18 mouse cellular contexts compared by ENCODE assay signal in genomic region chr16:26777132-26777531, GRCm38 (mm10).
DNase-seq lines count a peak whose midpoint lies in the region; ATAC-seq and TF ChIP-seq lines count a peak whose summit lies in the region.
"Had no signal": no experiment of that assay in that cellular context is flagged by ENCODE, and none has a peak within 500 bp of the region (broad histone marks: within the 10 kb centered on the region; RNA-seq: fewer than 3 reads in every experiment).

No protein-coding gene starts in this region.

- no peak overlapping the region for H3K27ac ChIP-seq in forebrain, postnatal 0 days (ENCODE audit: low read depth, low read length)
- H3K27ac ChIP-seq in forebrain, embryonic 12.5 days: no peak overlapping the region
- H3K27ac ChIP-seq in liver, adult 2 months (replicated peaks; ENCODE audit: insufficient read depth, low read depth, low read length): no peak overlapping the region
- H3K27ac ChIP-seq: heart, embryonic 13.5 days; hindbrain, embryonic 14.5 days; limb, embryonic 12.5 days; midbrain, embryonic 12.5 days had no signal

- H3K36me3 ChIP-seq in forebrain, postnatal 0 days (ENCODE audit: insufficient read depth): no peaks in the 10 kb centered on the region
- no peaks in the 10 kb centered on the region for H3K36me3 ChIP-seq in forebrain, embryonic 12.5 days (replicated peaks)
- H3K36me3 ChIP-seq in liver, adult 2 months (ENCODE audit: control insufficient read depth, insufficient read depth, low read length): no peaks in the 10 kb centered on the region
- H3K36me3 ChIP-seq: heart, embryonic 13.5 days; limb, embryonic 12.5 days; midbrain, embryonic 12.5 days had no signal

- no peaks in the 10 kb centered on the region for H3K4me1 ChIP-seq in forebrain, postnatal 0 days (ENCODE audit: insufficient read depth)
- no peaks in the 10 kb centered on the region for H3K4me1 ChIP-seq in forebrain, embryonic 12.5 days
- no peaks in the 10 kb centered on the region for H3K4me1 ChIP-seq in liver, adult 2 months (ENCODE audit: control insufficient read depth, insufficient read depth, low read length)
- H3K4me1 ChIP-seq: heart, embryonic 13.5 days; limb, embryonic 12.5 days; midbrain, embryonic 12.5 days had no signal

- ATAC-seq in forebrain, postnatal 0 days: no peak
- ATAC-seq in forebrain, embryonic 12.5 days (ENCODE audit: low FRiP score): no peak
- 0 out of 2 replicates have a peak, but pooled peaks have one; percentile 30 for ATAC-seq in neutrophil, adult 5-6 weeks (ENCODE audit: extremely low read depth, insufficient number of reproducible peaks, low FRiP score, poor library complexity, severe bottlenecking)
- ATAC-seq: CD4-positive, CD25-positive, alpha-beta regulatory T cell, adult 4 months had no signal

- no peaks in the 10 kb centered on the region for H3K27me3 ChIP-seq in forebrain, postnatal 0 days (ENCODE audit: insufficient read depth, low read length)
- H3K27me3 ChIP-seq in forebrain, embryonic 12.5 days: no peaks in the 10 kb centered on the region
- no peaks in the 10 kb centered on the region for H3K27me3 ChIP-seq in liver, adult 2 months (ENCODE audit: control insufficient read depth, insufficient read depth, low read length)
- H3K27me3 ChIP-seq: heart, embryonic 13.5 days; midbrain, embryonic 12.5 days had no signal

- 15% methylated on average over 1 of the region's 1 CpGs for WGBS in forebrain, postnatal 0 days
- WGBS in forebrain, embryonic 12.5 days: 16% methylated on average over 1 of the region's 1 CpGs
- 0% methylated on average over 1 of the region's 1 CpGs for WGBS in liver, adult 2 months

- H3K4me3 ChIP-seq in forebrain, postnatal 0 days (ENCODE audit: low read depth, low read length): no peak overlapping the region
- no peak overlapping the region for H3K4me3 ChIP-seq in forebrain, embryonic 12.5 days (replicated peaks)
- H3K4me3 ChIP-seq in liver, adult 2 months (ENCODE audit: insufficient read depth, low read depth, low read length): no peak overlapping the region
- H3K4me3 ChIP-seq: heart, embryonic 13.5 days; limb, embryonic 12.5 days; midbrain, embryonic 12.5 days had no signal

- no peak overlapping the region for H3K4me2 ChIP-seq in forebrain, postnatal 0 days (ENCODE audit: low read depth)
- no peak overlapping the region for H3K4me2 ChIP-seq in forebrain, embryonic 12.5 days
- H3K4me2 ChIP-seq: heart, embryonic 13.5 days; hindbrain, embryonic 14.5 days; limb, embryonic 12.5 days; midbrain, embryonic 12.5 days had no signal

- intact Hi-C loops in left cerebral cortex, postnatal 14 days (cut with DNase I): loop anchor here (5.0 kb wide), 2 partner anchors 140 to 545 kb away; no protein-coding TSS in a partner anchor
- intact Hi-C loops in left cerebral cortex, postnatal 25 days (cut with DNase I): loop anchor here (5.0 to 10.0 kb wide), 4 partner anchors 130 to 540 kb away; no protein-coding TSS in a partner anchor

- H3K79me2 ChIP-seq in liver, adult 2 months (ENCODE audit: control insufficient read depth, insufficient read depth, low read length): no peaks in the 10 kb centered on the region

- peak; percentile 9 for DNase-seq in forebrain, postnatal 0 days
- DNase-seq in liver, adult 2 months (ENCODE audit: extremely low read depth, low read depth, low spot score): peak; percentile 58
- DNase-seq in liver (no peak), ES-CJ7 (ENCODE audit: low read depth, low spot score) (peak; percentile 6)
- DNase-seq in left cerebral cortex, postnatal 14 days (ENCODE audit: low spot score in 2 of 2): no peak
- no peak for DNase-seq in left cerebral cortex, postnatal 25 days (ENCODE audit: low spot score in 2 of 2)
- DNase-seq: cerebellum, adult 18-20 months; kidney, adult 8-10 months; lung, postnatal 14 days; right cerebral cortex, postnatal 14 days; thymus, postnatal 25 days had no signal

- no peak overlapping the region for H3K9ac ChIP-seq in forebrain, postnatal 0 days
- H3K9ac ChIP-seq in forebrain, embryonic 12.5 days: no peak overlapping the region
- no peak overlapping the region for H3K9ac ChIP-seq in liver, adult 2 months (ENCODE audit: low read depth, low read length)
- H3K9ac ChIP-seq: heart, embryonic 13.5 days; hindbrain, embryonic 14.5 days; limb, embryonic 12.5 days; midbrain, embryonic 12.5 days had no signal

- peak; percentile 59 for TF ChIP-seq CTCF in forebrain, postnatal 0 days (IDR thresholded peaks at IDR 0.05; ENCODE audit: low read depth)
- 0 out of 2 replicates have a peak, but pooled peaks have one; percentile 30 for TF ChIP-seq CTCF in liver, adult 2 months (IDR thresholded peaks at IDR 0.05; ENCODE audit: low read depth, low read length)

- no peak for TF ChIP-seq POLR2A in liver, adult 2 months (IDR thresholded peaks at IDR 0.05; ENCODE audit: extremely low read depth, insufficient read depth, low read length)

- H3K9me3 ChIP-seq in forebrain, postnatal 0 days (ENCODE audit: low read length): no peaks in the 10 kb centered on the region
- H3K9me3 ChIP-seq in forebrain, embryonic 12.5 days: no peaks in the 10 kb centered on the region
- H3K9me3 ChIP-seq: heart, embryonic 13.5 days; limb, embryonic 12.5 days; midbrain, embryonic 12.5 days had no signal

Comparison
In these comparisons a context has a peak if more than half of its experiments do, and no peak if none do; other contexts are left out.
1. DNase-seq: peak in forebrain, postnatal 0 days (single experiment), liver, adult 2 months (single experiment) and ES-CJ7 (single experiment); none in liver (single experiment), left cerebral cortex, postnatal 14 days (0 of 2) and left cerebral cortex, postnatal 25 days (0 of 2).